Mouse (Mus musculus) neural tube, embryonic 15.5 days (tissue): ENCODE data around the gene Abcf1. TPM values are rescaled to one million over a fixed set of nuclear protein-coding genes. Genes with fewer than 3 reads are reported as not detected.

Experiments
- ATAC-seq: fragments of 200-750 bp; cut with Nextera tagmentation; 2 replicates; pipeline ENCODE4 v1.8.0; 2017; ENCODE audit warnings: mild to moderate bottlenecking, moderate TSS enrichment, moderate library complexity; ENCODE audit not compliant: low FRiP score
- H3K27ac ChIP-seq: fragments of 300-500 bp; sonication (generic); replicated peaks from 2 replicates; pipeline ENCODE4 v1.5.1; 2015; ENCODE audit warnings: mild to moderate bottlenecking, inconsistent platforms
- H3K27me3 ChIP-seq: fragments of 300-500 bp; sonication (generic); replicated peaks from 2 replicates; pipeline ENCODE4 v1.6.1; 2015; ENCODE audit warnings: inconsistent platforms
- H3K36me3 ChIP-seq: fragments of 300-500 bp; sonication (generic); 2 replicates; pipeline ENCODE4 v1.6.1; 2015; ENCODE audit warnings: inconsistent platforms
- H3K4me1 ChIP-seq: fragments of 300-500 bp; sonication (generic); 2 replicates; pipeline ENCODE4 v1.6.1; 2015; ENCODE audit warnings: inconsistent platforms
- H3K4me2 ChIP-seq: fragments of 300-500 bp; sonication (generic); 2 replicates; pipeline ENCODE4 v1.6.1; 2015; ENCODE audit warnings: inconsistent platforms, mild to moderate bottlenecking, moderate library complexity
- H3K4me3 ChIP-seq: fragments of 300-500 bp; sonication (generic); replicated peaks from 2 replicates; pipeline ENCODE4 v1.5.1; 2015; ENCODE audit warnings: mild to moderate bottlenecking, inconsistent platforms
- H3K9ac ChIP-seq: fragments of 300-500 bp; sonication (generic); replicated peaks from 2 replicates; pipeline ENCODE4 v1.6.1; 2015; ENCODE audit warnings: mild to moderate bottlenecking, inconsistent platforms
- H3K9me3 ChIP-seq: fragments of 300-500 bp; sonication (generic); replicated peaks from 2 replicates; pipeline ENCODE4 v1.6.1; 2016; ENCODE audit warnings: inconsistent platforms
- WGBS: fragments of 180-500 bp; shearing (Covaris S2); methylation state at CpG from one replicate; pipeline ENCODE4 v1.1.7; 2015; ENCODE audit warnings: mixed read lengths; 5-methylcytosine and 5-hydroxymethylcytosine counted together
- polyA plus RNA-seq: library from polyadenylated mRNA; unstranded; fragments of >200 nt; fragmentation: Nextera tagmentation; extraction: Ambion mirVana; gene quantifications from 2 replicates; pipeline ENCODE4 v1.2.1, GENCODE M21; 2015

The Abcf1 gene
- polyA plus RNA-seq, 1 experiment from 2014 or later, result 78.4 TPM

DNA sequence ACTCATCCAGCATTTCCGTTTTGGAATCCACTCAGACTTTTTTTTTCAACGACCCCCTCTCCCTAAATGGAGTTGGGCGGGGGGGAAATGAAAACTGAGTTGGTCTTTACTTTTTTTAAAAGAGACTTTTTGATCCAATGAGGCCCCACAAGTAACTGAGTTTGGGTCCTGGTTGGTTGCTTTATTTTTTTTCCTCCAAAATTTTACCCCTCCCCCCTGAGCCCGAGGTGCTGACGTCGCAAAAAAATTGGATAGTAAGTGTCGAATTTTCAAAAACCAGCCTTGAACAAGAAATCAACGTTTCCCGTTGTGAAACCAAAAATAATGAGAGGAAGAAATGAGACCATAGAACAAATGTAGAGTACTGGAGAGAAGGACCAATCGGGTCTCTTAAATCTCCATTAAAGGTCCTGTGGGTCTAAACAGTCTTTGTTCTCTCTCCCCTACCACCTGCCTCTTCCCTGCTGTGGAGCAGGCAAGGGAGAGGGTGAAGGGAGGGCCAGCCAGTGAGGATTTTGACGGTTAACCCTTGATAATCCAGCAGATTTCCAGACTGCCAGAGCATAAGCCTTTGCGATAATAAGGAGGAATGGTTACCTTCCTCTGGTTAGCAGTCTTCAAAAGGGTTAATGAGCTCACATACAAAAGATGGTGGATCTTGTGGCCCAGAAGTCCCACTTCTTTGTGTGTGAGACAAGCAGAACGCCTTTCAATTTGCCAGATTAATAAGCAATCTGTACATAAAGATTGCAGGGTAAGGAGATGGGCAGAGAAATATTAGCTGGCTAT lies 51.9 kb downstream of the Abcf1 start:
- WGBS, result under 1% methylated on average over 13 of the region's 13 CpGs
- peak overlapping the region; percentile 99 for H3K27ac ChIP-seq
- peaks cover 8% of the 10 kb centered on the region; the same call in 1 of the 2 replicates for H3K36me3 ChIP-seq
- no peaks in the 10 kb centered on the region for H3K27me3 ChIP-seq
- peak overlapping the region; percentile 78 for H3K4me2 ChIP-seq
- peak overlapping the region; percentile 80 for H3K9ac ChIP-seq
- peak overlapping the region; percentile 73 for H3K4me3 ChIP-seq
- peaks cover 49% of the 10 kb centered on the region for H3K4me1 ChIP-seq
- ATAC-seq, result peak; percentile 9; the same call in 1 of the 2 replicates
- H3K9me3 ChIP-seq, result no peaks in the 10 kb centered on the region

DNA sequence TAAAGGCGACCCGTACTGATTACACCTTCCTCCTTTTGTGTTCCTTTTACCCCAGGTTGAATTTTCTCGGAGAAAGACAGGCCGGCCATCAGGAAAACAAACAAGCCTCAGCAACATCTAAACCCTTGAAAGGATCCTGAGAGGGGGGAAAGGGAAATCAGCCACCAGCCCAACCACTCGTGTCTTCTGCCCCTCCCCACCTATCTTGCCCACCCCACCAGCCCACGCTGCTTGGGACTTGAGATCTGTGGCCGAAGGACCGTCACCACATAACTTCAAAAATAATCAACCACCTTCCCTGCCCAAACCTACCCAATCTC lies 52.5 kb downstream of the Abcf1 start:
- Histone ChIP-seq H3K36me3 (peaks cover 11% of the 10 kb centered on the region; the same call in 1 of the 2 replicates), H3K27ac (peak overlapping the region; percentile 99), H3K4me1 (peaks cover 43% of the 10 kb centered on the region), H3K27me3 (no peaks in the 10 kb centered on the region), H3K9ac (peak overlapping the region; percentile 80), H3K4me3 (peak overlapping the region; percentile 73), H3K4me2 (peak overlapping the region; percentile 78), H3K9me3 (no peaks in the 10 kb centered on the region)
- 0% methylated on average over 8 of the region's 8 CpGs for WGBS
- ATAC-seq, result no peak

DNA sequence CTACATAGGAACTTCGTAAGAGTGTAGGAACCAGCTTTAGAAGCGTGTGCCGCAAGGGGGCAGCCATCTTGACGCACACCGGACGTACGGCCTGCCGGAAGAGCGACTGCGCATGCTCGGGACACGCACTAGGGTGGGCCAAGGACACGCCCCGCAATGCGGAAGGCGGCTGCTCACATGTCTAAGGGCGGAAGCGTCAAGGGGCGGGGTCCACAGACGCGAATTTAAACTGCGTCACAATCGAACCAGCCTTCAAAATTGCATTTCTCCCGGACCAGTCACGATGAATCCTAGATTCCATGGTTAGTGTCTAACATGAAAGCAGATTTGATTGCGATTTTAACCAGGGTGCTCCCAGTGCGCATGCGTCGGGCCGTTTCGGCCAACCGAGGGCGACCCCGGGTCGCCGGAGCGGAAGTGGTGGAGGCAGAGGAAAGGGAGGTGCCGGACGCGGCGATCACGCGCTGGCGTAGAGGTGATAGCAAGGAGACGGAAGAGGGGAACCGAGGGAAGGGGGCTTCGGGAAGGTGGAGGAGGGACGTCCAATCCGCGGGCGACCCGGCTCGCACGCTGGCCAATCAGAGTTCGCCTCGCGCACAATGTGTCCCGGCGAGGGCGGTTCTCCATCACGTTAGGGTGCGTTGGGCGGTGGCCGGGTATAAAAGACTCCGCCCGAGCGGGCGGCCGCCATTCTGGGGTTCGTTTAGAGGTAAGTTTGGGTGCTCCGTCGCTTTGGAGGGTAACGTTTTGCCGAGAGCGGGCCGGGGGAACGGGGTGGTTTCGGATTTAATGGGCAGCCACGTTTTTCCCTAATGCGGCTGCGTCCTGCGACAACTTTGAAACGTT lies 53.0 kb downstream of the Abcf1 start, which contains the start of the genes Mrps18b and Ppp1r10:
Mrps18b (minus strand) TSS at position 93 of the 846 bp plus-strand sequence.
Ppp1r10 (plus strand) TSS at position 138 of the 846 bp plus-strand sequence.
- Histone ChIP-seq H3K4me2 (peak within 1 kb of the TSS; percentile 78), H3K4me1 (peaks cover 38% of the 10 kb centered on the region), H3K27ac (peak within 1 kb of the TSS; percentile 99), H3K9me3 (no peaks in the 10 kb centered on the region), H3K27me3 (no peaks in the 10 kb centered on the region), H3K4me3 (peak within 1 kb of the TSS; percentile 73), H3K9ac (peak within 1 kb of the TSS; percentile 80), H3K36me3 (peaks cover 11% of the 10 kb centered on the region; the same call in 1 of the 2 replicates)
- peak; percentile 93 for ATAC-seq
- WGBS, result under 1% methylated on average over 76 of the region's 83 CpGs

DNA sequence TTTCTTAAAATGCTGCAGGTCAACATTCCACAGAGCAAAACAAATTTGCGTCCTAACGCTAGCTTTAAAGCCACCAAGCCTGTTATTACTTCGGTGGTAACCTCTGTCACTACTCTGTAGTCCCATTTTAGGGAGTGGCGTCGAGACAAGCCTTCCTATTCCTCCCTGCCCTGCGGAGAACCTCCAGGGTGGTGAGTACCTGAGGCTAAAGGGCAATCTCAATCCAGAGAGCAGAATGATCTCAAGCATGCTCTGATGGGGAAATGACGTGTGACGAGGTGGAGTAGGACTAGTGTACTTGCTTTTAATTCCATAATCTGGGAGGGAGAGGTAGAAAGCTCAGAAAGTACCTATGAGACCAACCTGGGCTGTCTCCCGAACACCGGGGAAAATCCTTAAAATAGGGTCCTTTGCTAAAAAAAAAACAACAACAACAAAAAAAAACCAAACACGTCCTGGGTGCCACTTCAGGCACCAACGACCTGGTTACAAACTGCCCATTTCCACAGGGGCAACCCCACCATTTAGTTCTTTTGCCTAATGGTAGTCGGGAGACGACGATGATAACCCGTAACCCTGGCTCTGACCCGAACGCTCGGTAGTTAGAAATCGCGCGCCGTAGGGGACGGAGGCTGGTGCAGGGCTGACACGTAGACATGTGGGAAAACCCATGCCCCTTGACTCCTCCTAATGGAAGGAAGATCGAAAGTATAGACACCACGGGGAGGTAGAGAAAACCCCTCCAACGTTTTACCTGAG lies 53.8 kb downstream of the Abcf1 start:
- Histone ChIP-seq H3K27ac (peak overlapping the region; percentile 99), H3K4me3 (peak overlapping the region; percentile 73), H3K4me1 (peaks cover 30% of the 10 kb centered on the region), H3K27me3 (no peaks in the 10 kb centered on the region), H3K4me2 (peak overlapping the region; percentile 78), H3K36me3 (0 out of 2 replicates have a peak, but pooled peaks cover 11% of the 10 kb centered on the region), H3K9ac (peak overlapping the region; percentile 67), H3K9me3 (no peaks in the 10 kb centered on the region)
- no peak for ATAC-seq
- 3% methylated on average over 28 of the region's 28 CpGs for WGBS

DNA sequence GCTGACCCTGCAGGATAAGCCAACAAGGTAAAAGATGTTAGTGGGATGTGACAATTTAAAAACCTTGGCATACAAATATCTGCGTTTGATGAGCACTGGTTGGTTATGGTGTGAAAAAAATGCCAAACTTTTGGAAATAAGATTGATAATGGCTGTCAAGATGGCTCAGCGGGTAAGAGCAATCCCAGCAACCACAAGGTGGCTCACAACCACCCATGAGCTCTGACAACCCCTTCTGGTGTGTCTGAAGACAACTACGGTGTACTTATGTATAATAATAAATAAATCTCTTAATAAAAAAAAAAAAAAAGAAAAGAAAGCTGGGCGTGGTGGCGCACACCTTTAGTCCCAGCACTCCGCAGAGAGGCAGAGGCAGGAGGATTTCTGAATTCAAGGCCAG lies 54.6 kb downstream of the Abcf1 start:
- 82% methylated on average over 6 of the region's 6 CpGs for whole genome bisulfite sequencing
- Histone ChIP-seq H3K4me3 (peak overlapping the region; percentile 73; the same call in 1 of the 2 replicates), H3K9ac (no peak overlapping the region), H3K4me1 (peaks cover 25% of the 10 kb centered on the region), H3K36me3 (0 out of 2 replicates have a peak, but pooled peaks cover 11% of the 10 kb centered on the region), H3K27me3 (no peaks in the 10 kb centered on the region), H3K27ac (no peak overlapping the region), H3K9me3 (no peaks in the 10 kb centered on the region), H3K4me2 (peak overlapping the region; percentile 78)
- ATAC-seq, result no peak

DNA sequence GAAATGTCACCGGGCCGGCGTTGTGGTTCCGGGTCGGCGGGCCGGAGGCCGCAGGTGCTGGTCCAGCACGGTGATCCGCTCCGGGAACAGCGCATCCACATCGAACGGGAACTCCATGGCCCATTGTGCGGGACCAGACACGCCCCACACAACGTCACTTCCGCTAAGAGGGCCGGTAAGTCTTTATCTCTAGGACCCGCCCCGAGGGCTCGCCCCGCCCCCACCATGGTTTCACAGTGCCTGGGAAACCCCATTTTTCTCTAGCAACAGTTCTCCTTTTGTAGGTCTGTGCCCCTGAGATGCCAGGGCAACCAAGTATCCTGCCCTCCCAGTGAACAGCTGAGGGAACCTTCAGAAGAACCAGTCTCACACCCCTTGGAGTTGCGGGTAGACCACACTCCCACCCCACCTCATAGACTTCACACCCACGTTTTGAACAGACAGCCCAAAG lies 59.6 kb downstream of the Abcf1 start, which contains the start of gene Atat1:
Atat1 (minus strand) TSS at position 157 of the 451 bp plus-strand sequence.
- H3K27ac ChIP-seq, result peak within 1 kb of the TSS; percentile 89
- no peaks in the 10 kb centered on the region for H3K9me3 ChIP-seq
- 3% methylated on average over 25 of the region's 25 CpGs for WGBS
- peak; percentile 93 for ATAC-seq
- peaks cover 38% of the 10 kb centered on the region for H3K36me3 ChIP-seq
- peaks cover 40% of the 10 kb centered on the region for H3K4me1 ChIP-seq
- peak within 1 kb of the TSS; percentile 88 for H3K9ac ChIP-seq
- no peaks in the 10 kb centered on the region for H3K27me3 ChIP-seq
- peak within 1 kb of the TSS; percentile 69 for H3K4me3 ChIP-seq
- H3K4me2 ChIP-seq, result peak within 1 kb of the TSS; percentile 89

DNA sequence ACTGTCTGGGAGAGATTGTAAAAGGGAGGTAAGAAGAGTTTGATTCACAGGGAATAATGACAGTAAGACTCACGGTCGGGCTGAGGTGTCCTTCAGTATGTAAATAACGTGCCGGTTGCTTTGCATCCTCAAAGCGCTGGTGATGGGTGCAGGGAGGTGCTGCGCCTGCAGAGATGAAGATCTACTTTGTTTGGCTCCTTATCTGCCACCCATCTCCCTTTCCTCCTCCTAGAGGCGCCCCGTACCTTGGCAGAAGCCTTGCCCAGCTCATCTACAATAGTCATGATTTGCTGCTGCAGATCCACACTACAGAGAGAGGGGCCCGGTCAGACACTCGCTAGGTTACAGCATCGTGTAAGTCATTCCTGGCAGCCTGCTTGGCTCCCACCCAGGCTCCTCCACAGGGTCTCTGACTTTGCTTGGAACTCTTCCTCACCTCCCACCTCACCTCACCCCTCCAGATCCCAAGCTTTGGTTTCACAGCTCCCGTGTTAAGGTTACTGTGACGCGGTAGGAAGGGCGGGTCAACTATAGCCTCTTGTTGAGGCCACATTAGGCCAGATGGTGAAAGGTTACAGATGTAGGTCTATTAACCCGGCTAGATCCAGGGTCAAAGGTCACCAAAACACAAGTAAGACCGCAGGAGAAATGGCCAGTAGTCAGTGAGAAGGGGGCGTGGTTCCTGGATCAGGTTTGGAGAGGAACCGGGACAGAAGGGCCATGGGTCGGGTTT lies 60.2 kb downstream of the Abcf1 start:
- ATAC-seq, result peak; percentile 52
- Histone ChIP-seq H3K27me3 (no peaks in the 10 kb centered on the region), H3K27ac (peak overlapping the region; percentile 89), H3K9ac (peak overlapping the region; percentile 88), H3K4me2 (peak overlapping the region; percentile 89), H3K4me1 (peaks cover 35% of the 10 kb centered on the region), H3K9me3 (no peaks in the 10 kb centered on the region), H3K4me3 (peak overlapping the region; percentile 69), H3K36me3 (peaks cover 41% of the 10 kb centered on the region)
- WGBS, result 13% methylated on average over 20 of the region's 20 CpGs

DNA sequence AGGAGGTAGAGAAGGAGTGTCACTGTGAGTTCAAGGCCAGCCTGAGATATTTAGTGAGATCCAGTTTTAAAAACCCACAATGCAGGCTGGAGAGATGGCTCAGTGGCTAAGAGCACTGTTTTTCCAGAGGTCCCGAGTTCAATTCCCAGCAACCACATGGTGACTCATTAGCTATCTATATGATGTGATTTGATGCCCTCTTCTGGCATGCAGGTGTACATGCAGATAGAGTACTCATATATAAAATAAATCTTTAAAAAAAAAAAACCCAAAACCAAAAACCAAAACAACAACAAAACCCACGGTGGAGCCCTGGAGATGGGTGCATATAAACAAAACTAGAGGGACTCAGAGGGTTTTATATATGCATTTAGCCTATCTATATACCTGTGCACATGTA lies 62.0 kb downstream of the Abcf1 start:
- Histone ChIP-seq H3K9ac (no peak overlapping the region), H3K4me1 (peaks cover 35% of the 10 kb centered on the region), H3K36me3 (peaks cover 46% of the 10 kb centered on the region), H3K4me3 (no peak overlapping the region), H3K27me3 (no peaks in the 10 kb centered on the region), H3K9me3 (no peaks in the 10 kb centered on the region), H3K27ac (no peak overlapping the region), H3K4me2 (peak overlapping the region; percentile 89; the same call in 1 of the 2 replicates)
- 79% methylated on average over 2 of the region's 2 CpGs for WGBS
- ATAC-seq, result no peak
